Mouse (Mus musculus) adrenal gland, adult 2 months (tissue): ENCODE results near the gene Astn1. TPM values are rescaled to one million over a fixed set of nuclear protein-coding genes. Genes with fewer than 3 reads are reported as not detected.
A peak's percentile ranks its signal among the peaks of the same experiment; 100 is the strongest.

Source experiments
- DNase-seq: peaks from one replicate; pipeline ENCODE4 v3.0.0; 2021
- long read RNA-seq: library from polyadenylated mRNA; stranded (forward); transcript quantifications from one replicate; pipeline ENCODE4 v2.0.0, GENCODE M21; 2021
- polyA plus RNA-seq: library from polyadenylated mRNA; depleted of rRNA; stranded (reverse); fragments of >200 nt; gene quantifications from 2 replicates; pipeline ENCODE4 v1.2.3, GENCODE M21; 2012; rRNA removed
- total RNA-seq, 2 experiments: library from RNA; stranded (reverse); gene quantifications; 2 replicates each; pipeline ENCODE4 v1.2.3; 2021

The Astn1 gene
- total RNA-seq (1 to 10 TPM; 8.5 to 8.6 TPM), polyA plus RNA-seq (4.2 and 7.4 TPM in 2 replicates)
- long read RNA-seq, partial matches to known transcripts = 0 of 1 reads
- long read RNA-seq, other reads (novel, unspliced or antisense) = 1 of 1 reads

DNA sequence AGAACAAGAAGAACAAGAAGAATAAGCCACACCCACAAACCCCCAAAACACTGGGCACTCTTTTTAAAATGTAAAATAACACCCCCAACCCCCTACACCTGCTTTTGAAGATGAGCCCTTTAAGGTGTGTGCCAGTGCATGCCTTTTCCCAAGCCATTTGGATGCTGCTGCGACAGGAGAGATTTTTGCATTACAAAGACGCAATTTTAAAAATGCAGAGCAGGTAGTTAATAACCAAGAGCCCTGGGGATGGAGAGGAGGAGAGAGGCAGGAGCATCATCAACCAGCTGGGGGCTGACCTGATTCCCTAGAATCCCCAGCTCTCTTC, at the start of gene Astn1:
Astn1 (plus strand) TSS at position 310 of the 328 bp plus-strand sequence.
- DNase-seq = no peak

- no peak for DNase-seq
Measured at GRCm38 (mm10) chr1:158323325-158323724, 38.7 kb upstream of the Astn1 start.

DNA sequence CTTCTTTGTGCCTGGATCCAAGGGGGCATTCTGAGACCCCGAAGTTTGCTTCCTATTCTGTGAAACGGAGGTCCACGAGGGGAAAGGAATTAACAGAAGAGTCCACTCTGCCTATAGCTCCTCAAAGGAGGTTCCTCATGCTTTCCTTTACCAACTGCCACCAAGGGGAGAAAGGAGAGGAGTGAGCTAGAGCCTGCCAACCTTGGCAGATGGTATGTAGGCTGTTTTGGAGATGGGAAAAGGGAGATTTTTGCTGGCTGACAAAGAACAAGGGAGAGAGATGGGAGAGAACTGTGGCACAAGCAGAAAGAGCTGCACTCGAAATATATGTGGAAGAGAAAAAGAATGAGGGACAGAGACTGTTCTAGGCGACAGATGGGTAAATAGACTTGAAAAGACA, 33.9 kb upstream of the Astn1 start:
- no peak for DNase-seq

DNA sequence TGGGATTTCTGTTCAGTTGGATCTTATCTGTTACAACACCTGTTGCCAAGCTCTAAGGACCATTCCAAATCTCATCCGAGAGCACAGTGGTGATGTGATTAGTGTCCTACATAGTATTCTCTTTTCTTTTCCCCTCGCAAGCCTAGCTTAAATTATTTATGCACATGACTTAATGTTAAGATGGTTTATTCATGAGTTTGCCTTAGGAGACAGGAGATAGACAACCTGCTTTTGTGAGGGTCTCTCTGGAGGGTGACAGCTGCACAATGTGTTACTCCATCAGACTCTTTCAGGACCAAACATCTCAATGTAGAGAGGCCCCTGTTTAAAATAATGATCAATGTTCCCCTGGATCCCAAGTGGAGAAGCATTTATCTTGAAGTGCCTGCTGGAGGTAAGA, 33.2 kb upstream of the Astn1 start:
- DNase-seq = no peak

- no peak for DNase-seq
Measured at GRCm38 (mm10) chr1:158343243-158343714, 18.8 kb upstream of the Astn1 start.

- DNase-seq = no peak
Measured at GRCm38 (mm10) chr1:158353656-158354371, 8.3 kb upstream of the Astn1 start.

- DNase-seq = peak; percentile 6
Measured at GRCm38 (mm10) chr1:158355177-158356050, 6.7 kb upstream of the Astn1 start.

- peak; percentile 90 for DNase-seq
Measured at GRCm38 (mm10) chr1:158356051-158356461, 6.0 kb upstream of the Astn1 start, which contains the start of gene Brinp2. Gene Brinp2, minus strand, starts transcription at chr1:158356326.

- DNase-seq = peak; percentile 4
Measured at GRCm38 (mm10) chr1:158362292-158363101, 424 bp downstream of the Astn1 start.

DNA sequence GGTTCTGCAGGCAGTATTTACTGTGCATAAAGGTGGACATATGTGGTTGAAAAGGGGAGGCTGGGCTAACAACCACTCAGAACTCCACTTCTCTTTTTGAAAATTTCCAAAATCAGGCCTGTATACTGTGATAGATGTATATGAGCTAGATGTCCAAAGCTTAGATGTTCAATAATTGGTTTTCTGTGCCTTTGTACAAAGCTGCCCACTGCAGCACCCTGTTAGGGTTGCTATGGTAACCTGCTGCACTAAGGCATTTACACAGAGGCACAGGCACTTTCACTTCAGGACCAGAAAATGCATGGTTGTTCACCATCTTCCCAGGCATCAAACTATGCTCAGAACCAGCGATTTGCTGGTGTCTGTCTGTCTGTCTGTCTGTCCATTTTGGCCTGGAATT, 2.4 kb downstream of the Astn1 start:
- DNase-seq = no peak

DNA sequence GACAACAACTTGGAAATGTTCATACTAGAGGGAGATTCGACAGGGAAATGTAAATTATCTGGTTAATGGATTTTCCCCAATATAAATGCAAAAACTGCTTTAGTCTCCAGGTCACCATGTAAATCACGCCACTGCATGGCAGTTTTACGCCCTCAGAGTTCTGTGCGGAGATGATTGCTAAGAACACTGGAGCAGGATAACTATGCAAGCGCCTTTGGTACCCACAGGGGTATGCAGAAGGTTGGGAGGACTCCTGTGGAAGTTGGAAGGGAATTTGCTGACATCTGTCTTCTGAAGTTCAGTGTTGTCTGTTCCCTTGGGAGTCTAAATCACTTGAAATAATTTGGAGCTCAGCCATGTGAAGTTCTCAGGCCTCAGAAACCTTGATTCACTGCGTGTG, 20.2 kb downstream of the Astn1 start:
- no peak for DNase-seq

- DNase-seq = no peak
Measured at GRCm38 (mm10) chr1:158383210-158383609, 21.1 kb downstream of the Astn1 start.

- DNase-seq = no peak
Measured at GRCm38 (mm10) chr1:158385311-158385710, 23.2 kb downstream of the Astn1 start.

- DNase-seq = no peak
Measured at GRCm38 (mm10) chr1:158386781-158387180, 24.7 kb downstream of the Astn1 start.

DNA sequence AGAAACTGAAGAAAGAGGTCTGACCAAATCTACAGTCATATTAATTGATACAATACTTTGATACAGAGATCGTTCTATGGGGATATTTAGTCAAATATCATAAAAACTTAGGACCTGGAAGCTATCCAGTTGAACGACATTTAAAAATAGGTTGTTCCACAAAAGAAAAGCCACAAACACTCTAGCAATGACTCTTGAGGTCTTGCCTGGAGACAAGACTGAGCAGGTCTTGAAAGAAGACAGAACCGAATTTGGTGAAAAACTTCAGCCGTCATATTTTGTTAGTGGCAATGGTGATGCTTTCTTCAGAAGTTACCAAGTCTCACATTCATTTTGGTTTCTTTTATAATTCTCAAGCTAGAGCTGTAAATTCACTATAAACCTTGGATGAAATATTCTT, 26.9 kb downstream of the Astn1 start:
- DNase-seq = no peak

GRCm38 (mm10) chr1:158390693-158391092, 28.6 kb downstream of the Astn1 start:
- DNase-seq = no peak

- DNase-seq = no peak
Measured at GRCm38 (mm10) chr1:158397058-158397457, 35.0 kb downstream of the Astn1 start.

GRCm38 (mm10) chr1:158400898-158401297, 38.8 kb downstream of the Astn1 start:
- no peak for DNase-seq

DNA sequence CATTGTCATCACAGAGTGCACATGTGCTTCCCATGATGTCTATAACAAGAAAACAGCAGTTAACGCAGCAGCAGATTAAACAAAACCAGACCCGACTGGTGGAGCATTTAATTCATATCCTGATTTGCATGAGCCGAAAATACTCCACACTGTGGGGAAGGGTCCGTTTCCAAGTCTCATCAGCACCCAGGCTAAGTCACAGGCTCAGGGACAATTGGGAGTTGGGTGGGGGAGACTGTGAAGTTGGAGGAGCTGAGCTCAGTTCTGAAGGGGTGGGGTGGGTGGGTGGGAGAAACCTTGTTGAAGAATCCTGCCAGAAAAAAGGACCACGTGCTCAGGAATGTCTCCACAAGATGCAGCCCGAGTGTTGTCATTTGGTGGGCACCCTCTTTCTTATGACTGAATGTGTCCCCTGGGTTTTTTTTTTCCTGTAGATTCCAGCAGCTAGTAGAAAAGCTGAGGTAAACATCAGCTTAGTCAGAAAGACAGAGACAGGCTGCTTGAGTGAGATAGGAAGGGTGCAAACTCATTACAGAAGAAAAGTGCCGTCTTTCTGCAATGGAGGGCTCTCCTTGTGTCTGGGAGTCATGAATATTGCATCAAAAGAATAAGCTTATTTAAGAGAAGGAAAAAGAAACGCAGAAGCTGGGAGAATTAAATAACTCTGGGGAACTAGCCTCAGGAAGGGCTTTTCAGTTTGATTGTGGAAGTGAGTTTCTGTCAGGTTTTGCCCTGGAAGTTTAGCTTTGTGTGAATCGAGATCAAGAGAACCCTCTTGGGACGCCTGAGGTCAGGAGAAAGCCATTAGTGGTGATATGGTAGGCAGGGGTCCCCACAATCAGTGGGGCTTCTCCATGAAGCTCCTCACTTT, 44.1 kb downstream of the Astn1 start:
- DNase-seq = no peak

GRCm38 (mm10) chr1:158408124-158408523, 46.1 kb downstream of the Astn1 start:
- no peak for DNase-seq

DNA sequence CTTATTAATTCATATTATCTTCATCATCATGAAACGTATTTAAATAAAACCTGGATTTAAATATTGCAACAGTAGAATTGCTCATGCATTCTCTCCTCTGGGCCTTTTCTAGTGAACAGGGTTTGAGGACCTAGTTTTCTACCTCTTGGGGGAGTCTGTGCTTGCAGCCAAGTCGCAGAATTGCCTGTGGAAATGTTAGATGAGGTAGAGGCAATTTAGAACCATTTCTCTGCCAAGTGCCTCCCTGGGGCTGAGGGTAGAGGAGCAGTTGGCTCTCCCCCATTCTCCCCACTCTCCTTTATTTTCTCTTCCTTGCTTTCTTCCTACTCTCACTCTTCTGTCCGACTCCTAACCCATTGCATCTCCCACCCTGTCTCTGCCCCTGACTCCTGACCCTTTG, 49.1 kb downstream of the Astn1 start:
- no peak for DNase-seq
